Mouse (Mus musculus) heart, postnatal 0 days (tissue): ENCODE measurements around the gene Hk2. TPM values are rescaled to one million over a fixed set of nuclear protein-coding genes. Genes with fewer than 3 reads are reported as not detected.
A peak's percentile ranks its signal among the peaks of the same experiment; 100 is the strongest.

ENCODE experiments used
- ATAC-seq: fragments of 200-750 bp; cut with Nextera tagmentation; 2 replicates; pipeline ENCODE4 v1.8.0; 2017; ENCODE audit warnings: low read depth, moderate number of reproducible peaks, moderate library complexity; ENCODE audit not compliant: insufficient read depth
- DNase-seq: peaks from one replicate; pipeline ENCODE4 v3.0.0-alpha.2; 2016; ENCODE audit warnings: low spot score
- H3K27ac ChIP-seq: fragments of 300-500 bp; sonication (generic); 2 replicates; pipeline ENCODE4 v1.5.1; 2014; ENCODE audit warnings: low read depth, mild to moderate bottlenecking
- H3K27me3 ChIP-seq: fragments of 300-500 bp; sonication (generic); 2 replicates; pipeline ENCODE4 v1.6.1; 2014; ENCODE audit warnings: low read length, mixed read lengths; ENCODE audit not compliant: control insufficient read depth, insufficient read depth
- H3K36me3 ChIP-seq: fragments of 300-500 bp; sonication (generic); replicated peaks from 2 replicates; pipeline ENCODE4 v1.6.1; 2014; ENCODE audit warnings: low read length, mixed read lengths; ENCODE audit not compliant: control insufficient read depth, insufficient read depth
- H3K4me1 ChIP-seq: fragments of 300-500 bp; sonication (generic); 2 replicates; pipeline ENCODE4 v1.6.1; 2014; ENCODE audit warnings: antibody characterized with exemption; ENCODE audit not compliant: control insufficient read depth, insufficient read depth
- H3K4me2 ChIP-seq: fragments of 300-500 bp; sonication (generic); 2 replicates; pipeline ENCODE4 v1.6.1; 2014; ENCODE audit warnings: low read depth, mild to moderate bottlenecking, low read length, moderate library complexity
- H3K4me3 ChIP-seq: fragments of 300-500 bp; sonication (generic); 2 replicates; pipeline ENCODE4 v1.5.1; 2014; ENCODE audit warnings: low read depth, low read length
- H3K9ac ChIP-seq: fragments of 300-500 bp; sonication (generic); replicated peaks from 2 replicates; pipeline ENCODE4 v1.6.1; 2014; ENCODE audit warnings: low read depth, low read length, mixed read lengths
- H3K9me3 ChIP-seq: fragments of 300-500 bp; sonication (generic); replicated peaks from 2 replicates; pipeline ENCODE4 v1.6.1; 2016; ENCODE audit warnings: low read length; ENCODE audit not compliant: control insufficient read depth
- CTCF ChIP-seq: IDR thresholded peaks from 2 replicates; pipeline ENCODE4 v1.5.1; 2016; ENCODE audit warnings: antibody characterized with exemption, control low read depth, low read depth
- EP300 ChIP-seq: IDR thresholded peaks from 2 replicates; pipeline ENCODE4 v1.6.1; 2016; ENCODE audit warnings: antibody characterized with exemption, low read depth
- WGBS: fragments of 180-500 bp; shearing (Covaris S2); extraction: QIAGEN DNeasy Blood & Tissue Kit; methylation state at CpG from one replicate; pipeline ENCODE4 v1.1.7; 2014; 5-methylcytosine and 5-hydroxymethylcytosine counted together
- polyA plus RNA-seq: library from polyadenylated mRNA; unstranded; fragments of >200 nt; fragmentation: Nextera tagmentation; extraction: Ambion mirVana; gene quantifications from 2 replicates; pipeline ENCODE4 v1.2.1, GENCODE M21; 2015
- total RNA-seq: library from RNA; depleted of rRNA; stranded (reverse); fragments of >200 nt; gene quantifications from 2 replicates; pipeline ENCODE4 v1.2.3, GENCODE M21; 2014; ENCODE audit warnings: low replicate concordance; rRNA removed

Gene Hk2
- total RNA-seq (39.7 and 50.9 TPM in 2 replicates), polyA plus RNA-seq (29.2 and 29.7 TPM in 2 replicates)

DNA sequence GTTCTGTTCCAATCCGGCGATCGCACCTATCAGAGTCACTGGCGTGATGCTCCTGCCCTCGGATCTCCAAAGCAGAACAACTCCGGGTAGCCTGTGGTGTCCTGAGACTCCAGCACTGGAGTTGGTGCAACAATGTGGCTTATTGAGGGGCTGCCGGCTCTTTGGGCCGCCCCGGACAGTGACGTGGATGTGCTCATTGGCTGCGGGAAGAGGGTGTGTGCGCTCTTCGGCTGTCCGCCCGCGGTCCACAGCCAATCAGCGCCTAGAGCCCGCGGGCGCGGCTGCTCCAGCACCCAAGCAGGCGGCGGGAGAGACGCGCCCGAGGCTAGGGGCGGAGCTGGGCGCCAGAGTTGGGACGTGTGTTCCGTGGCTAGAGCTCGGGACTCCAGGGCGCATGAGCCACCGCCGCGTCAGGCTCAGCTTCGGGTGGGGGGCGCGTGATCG lies at the start of gene Hk2:
TSS of gene Hk2 (minus strand) at position 134 of the 444 bp plus-strand sequence.
- H3K27me3 ChIP-seq = 0 out of 2 replicates have a peak, but pooled peaks cover 3% of the 10 kb centered on the region
- H3K4me2 ChIP-seq = peak within 1 kb of the TSS; percentile 96
- peak within 1 kb of the TSS; percentile 58 for H3K4me3 ChIP-seq
- H3K9ac ChIP-seq = peak within 1 kb of the TSS; percentile 56
- under 1% methylated on average over 39 of the region's 39 CpGs for WGBS
- TF ChIP-seq CTCF (no peak), EP300 (no peak)
- DNase-seq (peak; percentile 94), ATAC-seq (peak; percentile 95)
- H3K36me3 ChIP-seq = no peaks in the 10 kb centered on the region
- peak within 1 kb of the TSS; percentile 81 for H3K27ac ChIP-seq
- no peaks in the 10 kb centered on the region for H3K9me3 ChIP-seq
- peaks cover 16% of the 10 kb centered on the region; the same call in 1 of the 2 replicates for H3K4me1 ChIP-seq

DNA sequence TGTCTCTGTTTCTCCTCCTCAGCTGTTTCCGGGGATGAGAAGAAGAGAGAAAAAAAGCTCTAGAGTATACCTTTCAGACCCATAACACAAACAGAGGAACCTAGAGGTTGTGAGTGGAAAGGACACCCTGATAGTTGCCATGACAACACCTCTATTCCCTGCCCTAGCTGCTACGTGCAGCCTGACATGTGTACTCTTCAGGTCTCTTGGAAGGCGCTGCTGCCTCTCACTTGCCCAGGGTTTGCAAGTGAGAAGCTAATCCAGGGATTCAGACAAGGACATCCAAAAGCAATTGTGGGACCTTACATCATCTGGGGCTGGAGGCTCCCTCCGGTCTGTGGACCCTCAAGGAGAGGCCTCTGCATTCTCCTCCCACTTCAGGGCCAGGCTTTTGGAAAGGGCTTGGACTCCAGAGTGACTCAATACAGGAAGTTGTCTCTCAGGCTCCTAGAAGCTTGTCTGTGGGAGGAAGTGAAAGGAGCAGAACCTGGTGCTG lies 47.6 kb upstream of the Hk2 start:
- no peak overlapping the region for H3K4me3 ChIP-seq
- DNase-seq = peak; percentile 38

DNA sequence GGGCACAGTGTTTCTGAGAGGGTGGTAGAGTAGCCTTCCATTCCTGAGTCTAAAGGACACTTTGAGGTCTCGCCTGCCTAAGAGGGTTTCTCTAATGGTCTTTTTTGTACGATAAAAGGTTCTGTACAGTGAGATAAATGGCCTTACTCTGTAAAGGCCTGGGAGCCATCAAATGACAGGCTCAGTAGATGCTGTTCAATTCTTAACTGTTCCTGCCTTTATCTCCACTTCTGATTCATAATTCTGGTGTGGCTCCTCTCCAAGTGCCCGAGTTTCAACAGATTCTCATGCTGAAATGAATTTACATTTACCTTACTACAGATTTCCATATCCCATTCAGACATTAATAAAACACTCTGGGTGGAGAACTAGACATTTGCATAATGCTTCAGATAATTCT lies 46.5 kb upstream of the Hk2 start:
- WGBS = 23% methylated on average over 3 of the region's 3 CpGs
- ATAC-seq (no peak), DNase-seq (no peak)
- Histone ChIP-seq H3K27ac (peak overlapping the region; percentile 50; the same call in 1 of the 2 replicates), H3K4me3 (no peak overlapping the region), H3K4me2 (no peak overlapping the region), H3K36me3 (no peaks in the 10 kb centered on the region), H3K4me1 (peaks cover 12% of the 10 kb centered on the region), H3K9me3 (no peaks in the 10 kb centered on the region), H3K9ac (no peak overlapping the region), H3K27me3 (no peaks in the 10 kb centered on the region)
- TF ChIP-seq EP300 (no peak), CTCF (no peak)

More for the DNA sequence above, 47.6 kb upstream of the Hk2 start:
- 8% methylated on average over 4 of the region's 4 CpGs for WGBS
- Histone ChIP-seq H3K4me2 (no peak overlapping the region), H3K9ac (no peak overlapping the region), H3K27ac (peak overlapping the region; percentile 53), H3K36me3 (no peaks in the 10 kb centered on the region), H3K27me3 (no peaks in the 10 kb centered on the region), H3K4me1 (peaks cover 12% of the 10 kb centered on the region), H3K9me3 (no peaks in the 10 kb centered on the region)
- ATAC-seq = peak; percentile 70
- TF ChIP-seq EP300 (no peak), CTCF (no peak)

DNA sequence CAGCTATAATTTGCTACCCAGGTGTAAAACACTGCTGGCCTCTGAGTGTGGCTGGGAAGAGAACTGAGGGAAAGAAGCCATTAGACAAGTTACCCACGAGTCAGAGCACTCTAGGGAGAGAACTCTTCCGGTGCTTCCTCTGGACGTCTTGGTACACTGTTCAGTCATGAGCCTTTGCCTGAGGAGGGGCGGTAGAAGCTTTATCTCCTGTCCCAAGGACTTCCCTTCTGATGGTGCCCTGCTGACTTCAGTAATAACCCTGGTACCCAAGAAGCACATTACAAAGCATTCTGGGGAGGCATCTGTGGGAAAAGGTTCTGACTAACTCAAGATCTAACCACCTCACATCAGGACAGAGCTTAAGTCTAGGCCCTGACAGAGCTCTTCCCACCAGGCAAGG lies 40.6 kb upstream of the Hk2 start:
- H3K4me3 ChIP-seq = no peak overlapping the region
- H3K9ac ChIP-seq = no peak overlapping the region
- 53% methylated on average over 4 of the region's 4 CpGs for WGBS
- no peak overlapping the region for H3K4me2 ChIP-seq
- no peak overlapping the region for H3K27ac ChIP-seq
- ATAC-seq (no peak), DNase-seq (no peak)
- TF ChIP-seq EP300 = no peak
- no peak for TF ChIP-seq CTCF
- no peaks in the 10 kb centered on the region for H3K27me3 ChIP-seq
- no peaks in the 10 kb centered on the region for H3K4me1 ChIP-seq
- H3K9me3 ChIP-seq = no peaks in the 10 kb centered on the region
- no peaks in the 10 kb centered on the region for H3K36me3 ChIP-seq

DNA sequence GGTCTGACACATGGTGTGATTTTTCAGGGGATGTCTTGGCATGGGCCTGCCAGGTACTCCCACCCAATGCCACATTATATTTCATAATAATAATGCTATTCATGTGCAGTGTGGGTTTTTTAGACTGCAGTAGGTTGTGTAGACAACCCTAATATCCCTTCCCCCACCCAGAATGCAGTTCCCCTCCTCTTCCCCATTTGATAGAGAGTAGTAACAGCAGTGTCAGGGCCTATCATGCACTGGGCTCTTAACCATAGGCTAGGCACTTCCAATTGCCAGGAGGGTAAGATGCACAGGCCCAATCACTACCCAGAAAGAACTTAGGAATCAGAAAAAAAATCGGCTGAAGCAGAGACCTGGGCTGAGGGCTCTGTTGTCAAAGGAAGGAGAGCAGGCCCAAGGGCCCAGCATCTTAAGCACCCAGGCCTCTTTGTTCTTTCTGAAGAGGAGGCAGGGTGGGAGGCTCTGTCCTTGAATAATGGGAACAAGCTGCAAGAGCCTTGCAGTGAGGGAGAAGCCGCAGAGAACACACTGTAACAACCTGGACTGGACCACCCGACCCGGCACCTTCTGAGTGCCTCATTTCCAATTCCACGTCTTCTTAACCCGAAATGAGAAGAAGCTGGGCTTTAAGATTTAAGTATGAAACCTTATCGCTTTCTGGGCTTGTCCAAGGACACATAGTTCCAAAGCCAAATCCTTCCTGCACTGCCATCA lies 33.9 kb upstream of the Hk2 start:
- H3K9me3 ChIP-seq = no peaks in the 10 kb centered on the region
- WGBS = 92% methylated on average over 7 of the region's 7 CpGs
- 0 out of 2 replicates have a peak, but pooled peaks cover 8% of the 10 kb centered on the region for H3K4me1 ChIP-seq
- no peaks in the 10 kb centered on the region for H3K36me3 ChIP-seq
- DNase-seq = no peak
- no peaks in the 10 kb centered on the region for H3K27me3 ChIP-seq
- no peak overlapping the region for H3K9ac ChIP-seq
- no peak for ATAC-seq
- no peak overlapping the region for H3K27ac ChIP-seq
- no peak for TF ChIP-seq EP300
- TF ChIP-seq CTCF = no peak
- H3K4me3 ChIP-seq = no peak overlapping the region
- H3K4me2 ChIP-seq = no peak overlapping the region
